Mouse (Mus musculus) intestine, postnatal 0 days (tissue): Measurements from ENCODE around the gene Gm21974. TPM values are rescaled to one million over a fixed set of nuclear protein-coding genes. Genes with fewer than 3 reads are reported as not detected.
A peak's percentile ranks its signal among the peaks of the same experiment; 100 is the strongest.
"Not testable (repeated sequence)": the region's sequence is repeated elsewhere in the genome, so short reads cannot be mapped to it uniquely, and the experiment has no call there.

Source experiments
- ATAC-seq: fragments of 200-750 bp; cut with Nextera tagmentation; 2 replicates; pipeline ENCODE4 v1.8.0; 2017; ENCODE audit warnings: mild to moderate bottlenecking, moderate TSS enrichment, moderate library complexity
- H3K27ac ChIP-seq: fragments of 300-500 bp; sonication (generic); 2 replicates; pipeline ENCODE4 v1.5.1; 2014; ENCODE audit warnings: mild to moderate bottlenecking, low read depth, low read length, moderate library complexity
- H3K27me3 ChIP-seq: fragments of 300-500 bp; sonication (generic); replicated peaks from 2 replicates; pipeline ENCODE4 v1.6.1; 2014; ENCODE audit warnings: low read length, mixed read lengths; ENCODE audit not compliant: control insufficient read depth, insufficient read depth
- H3K36me3 ChIP-seq: fragments of 300-500 bp; sonication (generic); 2 replicates; pipeline ENCODE4 v1.6.1; 2014; ENCODE audit warnings: mild to moderate bottlenecking, moderate library complexity; ENCODE audit not compliant: control insufficient read depth, insufficient read depth
- H3K4me1 ChIP-seq: fragments of 300-500 bp; sonication (generic); replicated peaks from 2 replicates; pipeline ENCODE4 v1.6.1; 2014; ENCODE audit warnings: antibody characterized with exemption, low read length, mixed read lengths; ENCODE audit not compliant: control insufficient read depth, insufficient read depth
- H3K4me2 ChIP-seq: fragments of 300-500 bp; sonication (generic); replicated peaks from 2 replicates; pipeline ENCODE4 v1.6.1; 2014; ENCODE audit warnings: low read depth, mild to moderate bottlenecking, moderate library complexity
- H3K4me3 ChIP-seq: fragments of 300-500 bp; sonication (generic); 2 replicates; pipeline ENCODE4 v1.5.1; 2014; ENCODE audit warnings: low read depth, low read length
- H3K9ac ChIP-seq: fragments of 300-500 bp; sonication (generic); 2 replicates; pipeline ENCODE4 v1.6.1; 2014; ENCODE audit warnings: mild to moderate bottlenecking, low read depth, low read length
- H3K9me3 ChIP-seq: fragments of 300-500 bp; sonication (generic); 2 replicates; pipeline ENCODE4 v1.6.1; 2016; ENCODE audit warnings: mixed run types; ENCODE audit not compliant: control insufficient read depth
- CTCF ChIP-seq: sonication (generic); IDR thresholded peaks from 2 replicates; pipeline ENCODE4 v1.5.1; 2016; ENCODE audit warnings: low read depth, mild to moderate bottlenecking, control low read depth, antibody characterized with exemption, moderate library complexity
- WGBS: fragments of 180-500 bp; shearing (Covaris S2); extraction: QIAGEN DNeasy Blood & Tissue Kit; methylation state at CpG from one replicate; pipeline ENCODE4 v1.1.7; 2014; 5-methylcytosine and 5-hydroxymethylcytosine counted together
- polyA plus RNA-seq: library from polyadenylated mRNA; unstranded; fragments of >200 nt; fragmentation: Nextera tagmentation; extraction: Ambion mirVana; gene quantifications from 2 replicates; pipeline ENCODE4 v1.2.1, GENCODE M21; 2015

The Gm21974 gene
- not detected in 2 replicates for polyA plus RNA-seq

GRCm38 (mm10) chr7:127895442-127895841 lies at the start of gene Gm21974, which contains the start of gene Vkorc1:
Gm21974 (minus strand) TSS chr7:127895454.
Vkorc1 (minus strand) TSS chr7:127895617.
- Histone ChIP-seq H3K4me2 (peak within 1 kb of the TSS; percentile 87), H3K9ac (peak within 1 kb of the TSS; percentile 51), H3K9me3 (no peaks in the 10 kb centered on the region), H3K27me3 (no peaks in the 10 kb centered on the region), H3K27ac (peak within 1 kb of the TSS; percentile 79), H3K36me3 (peaks cover 20% of the 10 kb centered on the region; the same call in 1 of the 2 replicates), H3K4me3 (peak within 1 kb of the TSS; percentile 58), H3K4me1 (peaks cover 6% of the 10 kb centered on the region; the same call in 1 of the 2 replicates)
- 0% methylated on average over 26 of the region's 26 CpGs for WGBS
- ATAC-seq = peak; percentile 88
- peak; percentile 75 for TF ChIP-seq CTCF

- 9% methylated on average over 23 of the region's 23 CpGs for WGBS
- peak; percentile 19; the same call in 1 of the 2 replicates for ATAC-seq
Measured at GRCm38 (mm10) chr7:127944614-127945013, 49.4 kb upstream of the Gm21974 start.

GRCm38 (mm10) chr7:127942097-127942496 lies 46.8 kb upstream of the Gm21974 start:
- not testable (repeated sequence) for H3K4me2 ChIP-seq, H3K27ac ChIP-seq, H3K9me3 ChIP-seq, H3K4me1 ChIP-seq, ATAC-seq, H3K4me3 ChIP-seq, H3K36me3 ChIP-seq, H3K9ac ChIP-seq
- TF ChIP-seq CTCF = peak; percentile 51
- 51% methylated on average over 2 of the region's 2 CpGs for WGBS
- peaks cover 11% of the 10 kb centered on the region for H3K27me3 ChIP-seq

More at GRCm38 (mm10) chr7:127944614-127945013, 49.4 kb upstream of the Gm21974 start:
- Histone ChIP-seq H3K27ac (no peak overlapping the region), H3K4me3 (no peak overlapping the region), H3K4me2 (peak overlapping the region; percentile 4; the same call in 1 of the 2 replicates), H3K36me3 (no peaks in the 10 kb centered on the region), H3K4me1 (no peaks in the 10 kb centered on the region), H3K9me3 (no peaks in the 10 kb centered on the region), H3K9ac (no peak overlapping the region), H3K27me3 (peaks cover 11% of the 10 kb centered on the region)
- TF ChIP-seq CTCF = no peak

- Histone ChIP-seq H3K4me1 (0 out of 2 replicates have a peak, but pooled peaks cover 4% of the 10 kb centered on the region), H3K27me3 (no peaks in the 10 kb centered on the region), H3K4me3 (peak overlapping the region; percentile 70), H3K36me3 (no peaks in the 10 kb centered on the region), H3K9me3 (no peaks in the 10 kb centered on the region), H3K27ac (no peak overlapping the region), H3K9ac (peak overlapping the region; percentile 68), H3K4me2 (peak overlapping the region; percentile 100)
- TF ChIP-seq CTCF = no peak
- ATAC-seq = no peak
- 54% methylated on average over 18 of the region's 18 CpGs for WGBS
Measured at GRCm38 (mm10) chr7:127936216-127936884, 41.1 kb upstream of the Gm21974 start.

- TF ChIP-seq CTCF = no peak
- Histone ChIP-seq H3K27ac (peak overlapping the region; percentile 41; the same call in 1 of the 2 replicates), H3K27me3 (no peaks in the 10 kb centered on the region), H3K4me3 (peak overlapping the region; percentile 70), H3K36me3 (no peaks in the 10 kb centered on the region), H3K9ac (peak overlapping the region; percentile 68), H3K9me3 (no peaks in the 10 kb centered on the region), H3K4me1 (peaks cover 4% of the 10 kb centered on the region; the same call in 1 of the 2 replicates), H3K4me2 (peak overlapping the region; percentile 100)
- peak; percentile 38 for ATAC-seq
- under 1% methylated on average over 38 of the region's 38 CpGs for WGBS
Measured at GRCm38 (mm10) chr7:127935748-127936159, 40.5 kb upstream of the Gm21974 start.

- 6% methylated on average over 31 of the region's 32 CpGs for WGBS
- peak; percentile 89 for ATAC-seq
Measured at GRCm38 (mm10) chr7:127935028-127935722, 39.9 kb upstream of the Gm21974 start.

More at GRCm38 (mm10) chr7:127935028-127935722, 39.9 kb upstream of the Gm21974 start:
- H3K4me3 ChIP-seq = peak overlapping the region; percentile 70
- peaks cover 4% of the 10 kb centered on the region; the same call in 1 of the 2 replicates for H3K4me1 ChIP-seq
- H3K27me3 ChIP-seq = no peaks in the 10 kb centered on the region
- peak; percentile 99 for TF ChIP-seq CTCF
- peak overlapping the region; percentile 41; the same call in 1 of the 2 replicates for H3K27ac ChIP-seq
- H3K36me3 ChIP-seq = no peaks in the 10 kb centered on the region
- peak overlapping the region; percentile 68 for H3K9ac ChIP-seq
- H3K9me3 ChIP-seq = no peaks in the 10 kb centered on the region
- H3K4me2 ChIP-seq = peak overlapping the region; percentile 100
